Mouse (Mus musculus): Measurements from ENCODE around the gene Lmod3.

DNA sequence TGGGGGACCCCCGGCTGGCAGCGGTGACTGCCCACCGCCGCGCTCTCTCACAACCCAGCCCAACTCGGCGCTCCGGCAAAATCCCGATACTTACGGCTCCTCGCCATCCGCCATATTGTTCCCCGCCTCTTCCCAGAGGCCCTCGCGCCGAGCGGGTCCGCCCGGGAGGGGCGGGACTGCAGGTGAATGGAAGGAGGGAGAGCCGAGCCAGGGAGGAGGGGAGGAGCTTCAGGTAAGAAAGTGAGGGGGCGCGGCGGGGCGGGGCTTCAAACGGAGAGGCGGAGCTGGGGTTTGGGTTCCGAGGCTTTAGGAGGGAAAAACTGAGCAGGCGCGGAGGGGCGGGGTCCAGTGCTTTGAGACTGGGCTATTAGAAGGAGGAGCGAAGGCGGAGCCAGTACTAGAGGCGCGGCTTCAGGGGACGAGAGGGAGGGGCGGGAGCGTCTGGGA lies 47.1 kb downstream of the Lmod3 start, which contains the start of gene Uba3:
- no peak for TF ChIP-seq CTCF (IDR thresholded peaks at IDR 0.05; ENCODE audit: low read depth, low read length)
- peak; percentile 85 for TF ChIP-seq POLR2A (IDR thresholded peaks at IDR 0.05; ENCODE audit: extremely low read depth, insufficient read depth, low read length)

Measured in liver, adult 2 months (tissue).